Mouse (Mus musculus) naive thymus-derived CD4-positive, alpha-beta T cell, adult 2 months (primary cell): ENCODE results near the gene Gm20388.

Experiments used
- DNase-seq: peaks from one replicate; pipeline ENCODE4 v3.0.0-alpha.2; 2011; ENCODE audit warnings: low read depth

The Gm20388 gene

GRCm38 (mm10) chr8:124250255-124250654 lies 4339.6 kb downstream of the Gm20388 start:
- DNase-seq, result no peak

GRCm38 (mm10) chr8:124250785-124251184 lies 4340.1 kb downstream of the Gm20388 start:
- no peak for DNase-seq

- no peak for DNase-seq
Observed at GRCm38 (mm10) chr8:124252533-124252950, 4341.9 kb downstream of the Gm20388 start.

GRCm38 (mm10) chr8:124253939-124254338 lies 4343.3 kb downstream of the Gm20388 start:
- DNase-seq, result no peak

GRCm38 (mm10) chr8:124256841-124257240 lies 4346.2 kb downstream of the Gm20388 start:
- peak; percentile 45 for DNase-seq

- no peak for DNase-seq
Observed at GRCm38 (mm10) chr8:124257363-124257762, 4346.7 kb downstream of the Gm20388 start.

GRCm38 (mm10) chr8:124259146-124259545 lies 4348.5 kb downstream of the Gm20388 start:
- DNase-seq, result no peak

GRCm38 (mm10) chr8:124259925-124260324 lies 4349.3 kb downstream of the Gm20388 start:
- DNase-seq, result no peak

GRCm38 (mm10) chr8:124260371-124260770 lies 4349.7 kb downstream of the Gm20388 start:
- peak; percentile 67 for DNase-seq

- DNase-seq, result no peak
Observed at GRCm38 (mm10) chr8:124263058-124263457, 4352.4 kb downstream of the Gm20388 start.

GRCm38 (mm10) chr8:124264032-124264431 lies 4353.4 kb downstream of the Gm20388 start:
- DNase-seq, result no peak

GRCm38 (mm10) chr8:124264671-124265070 lies 4354.0 kb downstream of the Gm20388 start:
- no peak for DNase-seq

- no peak for DNase-seq
Observed at GRCm38 (mm10) chr8:124265130-124265529, 4354.5 kb downstream of the Gm20388 start.

- DNase-seq, result peak; percentile 69
Observed at GRCm38 (mm10) chr8:124265798-124266197, 4355.2 kb downstream of the Gm20388 start.

- DNase-seq, result no peak
Observed at GRCm38 (mm10) chr8:124267206-124267605, 4356.6 kb downstream of the Gm20388 start.

- no peak for DNase-seq
Observed at GRCm38 (mm10) chr8:124270504-124270903, 4359.9 kb downstream of the Gm20388 start.

- peak; percentile 62 for DNase-seq
Observed at GRCm38 (mm10) chr8:124270904-124271303, 4360.3 kb downstream of the Gm20388 start.

GRCm38 (mm10) chr8:124271518-124271917 lies 4360.9 kb downstream of the Gm20388 start:
- DNase-seq, result no peak

- DNase-seq, result no peak
Observed at GRCm38 (mm10) chr8:124272792-124273191, 4362.2 kb downstream of the Gm20388 start.

GRCm38 (mm10) chr8:124273606-124274218 lies 4363.1 kb downstream of the Gm20388 start:
- peak; percentile 80 for DNase-seq

- DNase-seq, result peak; percentile 85
Observed at GRCm38 (mm10) chr8:124274441-124275120, 4363.9 kb downstream of the Gm20388 start.

- DNase-seq, result peak; percentile 79
Observed at GRCm38 (mm10) chr8:124275377-124276071, 4364.9 kb downstream of the Gm20388 start.
